Mouse (Mus musculus): ENCODE measurements around the gene Rpl37a. TPM values are rescaled to one million over a fixed set of nuclear protein-coding genes. Genes with fewer than 3 reads are reported as not detected.

The Rpl37a gene
- polyA plus RNA-seq (2012; rRNA removed) (1,744 and 1,768 TPM in 2 replicates), polyA plus RNA-seq (2014; fragmentation: Nextera tagmentation; extraction: Ambion mirVana) (2,152 and 2,315 TPM in 2 replicates)

DNA sequence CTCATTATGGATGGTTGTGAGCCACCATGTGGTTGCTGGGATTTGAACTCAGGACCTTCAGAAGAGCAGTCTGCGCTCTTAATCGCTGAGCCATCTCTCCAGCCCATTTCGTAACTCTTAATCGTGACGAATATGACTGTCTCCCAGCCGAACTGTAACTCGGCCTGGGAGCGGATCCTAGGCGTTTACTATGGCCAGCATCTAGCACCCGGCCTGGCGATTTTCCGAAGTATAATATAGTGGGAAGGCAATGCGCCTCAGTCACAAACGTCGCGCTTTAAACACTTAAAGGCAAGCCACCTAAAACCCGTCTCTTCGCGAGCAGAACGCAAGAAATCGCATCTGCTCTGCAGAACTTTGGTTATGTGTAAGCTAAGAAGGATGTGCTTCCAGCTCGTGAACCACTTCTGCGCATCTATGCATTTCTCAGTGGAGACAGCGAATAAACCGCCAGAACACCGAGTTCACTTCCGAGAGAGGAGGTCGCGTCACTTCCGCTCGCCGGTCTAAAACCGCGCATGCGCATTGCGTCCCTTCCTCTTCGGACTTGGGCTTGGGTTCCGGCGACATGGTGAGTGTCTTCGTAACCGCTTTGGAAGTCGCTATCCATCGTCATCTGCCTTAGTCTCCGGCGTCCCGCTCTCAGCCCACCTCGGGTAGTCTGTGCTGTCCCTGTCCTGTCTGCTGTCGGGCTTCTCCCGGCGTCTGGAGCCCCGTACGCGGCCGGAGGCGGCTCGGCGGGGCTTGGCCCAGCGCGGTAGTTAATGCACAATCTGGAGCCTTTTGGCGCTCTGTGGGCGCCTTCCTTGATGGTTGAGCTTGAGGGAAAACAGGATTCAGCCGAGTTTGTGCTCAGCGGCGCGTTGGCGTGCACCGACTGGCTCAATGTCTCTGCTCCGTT lies at the start of gene Rpl37a:
TSS of gene Rpl37a (plus strand) at position 538 of the 901 bp plus-strand sequence.
- H3K4me2 ChIP-seq (replicated peaks; ENCODE audit: low read depth, low read length, severe bottlenecking): peak within 1 kb of the TSS; percentile 75
- peak within 1 kb of the TSS; percentile 88 for H3K27ac ChIP-seq (replicated peaks; ENCODE audit: low read depth, low read length)
- peaks cover 39% of the 10 kb centered on the region for H3K36me3 ChIP-seq (ENCODE audit: control insufficient read depth, insufficient read depth, low read length)
- H3K9me3 ChIP-seq (ENCODE audit: control insufficient read depth, low read length): no peaks in the 10 kb centered on the region
- DNase-seq (ENCODE audit: low spot score): peak; percentile 98
- H3K4me1 ChIP-seq (ENCODE audit: control insufficient read depth, insufficient read depth, low read length): peaks cover 14% of the 10 kb centered on the region
- TF ChIP-seq POLR2A (IDR thresholded peaks at IDR 0.05; ENCODE audit: borderline replicate concordance, extremely low read depth, insufficient read depth, insufficient read length): peak; percentile 35; the same call in 1 of the 2 replicates
- peak; percentile 90 for ATAC-seq (ENCODE audit: low FRiP score, low read depth)
- WGBS: 4% methylated on average over 67 of the region's 68 CpGs
- peak within 1 kb of the TSS; percentile 91 for H3K9ac ChIP-seq (ENCODE audit: low read depth, low read length, severe bottlenecking)
- no peaks in the 10 kb centered on the region for H3K27me3 ChIP-seq (ENCODE audit: control insufficient read depth, insufficient read depth, low read length)
- peak within 1 kb of the TSS; percentile 75 for H3K4me3 ChIP-seq (replicated peaks; ENCODE audit: low read length)

DNA sequence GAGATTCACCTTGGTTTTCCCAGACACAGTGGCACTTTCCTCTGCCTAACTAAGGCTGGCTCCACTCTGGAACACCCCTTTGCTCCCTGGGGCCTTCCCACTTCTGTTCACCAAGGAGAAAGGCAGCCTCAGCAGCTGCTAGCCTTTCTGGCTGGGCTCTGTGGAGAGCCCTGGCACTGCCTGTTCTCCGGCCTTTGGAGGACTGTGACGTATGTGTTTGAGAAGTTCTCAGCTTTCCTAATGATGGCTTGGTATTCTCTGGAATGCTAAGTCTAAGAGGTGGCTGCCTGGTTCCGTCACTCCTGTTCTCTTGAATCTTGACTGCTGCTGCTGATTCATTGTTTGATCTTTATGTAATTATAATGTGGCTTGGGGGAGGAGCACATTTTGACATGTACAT lies 38.0 kb upstream of the Rpl37a start:
- WGBS: 47% methylated on average over 3 of the region's 3 CpGs
- peak; percentile 12 for DNase-seq (ENCODE audit: low spot score)
- Histone ChIP-seq H3K36me3 (ENCODE audit: control insufficient read depth, insufficient read depth, low read length) (no peaks in the 10 kb centered on the region), H3K4me2 (replicated peaks; ENCODE audit: low read depth, low read length, severe bottlenecking) (no peak overlapping the region), H3K27me3 (ENCODE audit: control insufficient read depth, insufficient read depth, low read length) (no peaks in the 10 kb centered on the region), H3K4me1 (ENCODE audit: control insufficient read depth, insufficient read depth, low read length) (no peaks in the 10 kb centered on the region), H3K27ac (replicated peaks; ENCODE audit: low read depth, low read length) (no peak overlapping the region), H3K4me3 (replicated peaks; ENCODE audit: low read length) (no peak overlapping the region), H3K9me3 (ENCODE audit: control insufficient read depth, low read length) (no peaks in the 10 kb centered on the region), H3K9ac (ENCODE audit: low read depth, low read length, severe bottlenecking) (no peak overlapping the region)
- no peak for TF ChIP-seq POLR2A (IDR thresholded peaks at IDR 0.05; ENCODE audit: borderline replicate concordance, extremely low read depth, insufficient read depth, insufficient read length)
- ATAC-seq (ENCODE audit: low FRiP score, low read depth): no peak

DNA sequence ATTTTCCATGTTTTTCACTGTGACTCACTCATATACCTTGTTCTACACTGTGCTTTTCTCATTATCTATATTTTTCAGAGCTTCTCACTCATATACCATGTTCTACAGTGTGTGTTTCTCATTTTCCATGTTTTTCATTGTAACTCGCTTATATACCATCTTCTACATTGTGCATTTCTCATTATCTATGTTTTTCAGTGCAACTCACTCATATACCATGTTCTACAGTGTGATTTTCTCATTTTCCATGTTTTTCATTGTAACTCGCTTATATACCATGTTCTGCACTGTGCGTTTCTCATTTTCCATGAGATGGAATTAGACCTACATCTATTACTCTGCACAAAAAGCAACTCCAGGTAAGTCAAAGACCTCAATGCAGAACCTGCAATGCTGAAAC lies 14.8 kb upstream of the Rpl37a start:
- no peaks in the 10 kb centered on the region for H3K27me3 ChIP-seq (ENCODE audit: control insufficient read depth, insufficient read depth, low read length)
- H3K9ac ChIP-seq (ENCODE audit: low read depth, low read length, severe bottlenecking): no peak overlapping the region
- H3K4me3 ChIP-seq (replicated peaks; ENCODE audit: low read length): no peak overlapping the region
- H3K4me1 ChIP-seq (ENCODE audit: control insufficient read depth, insufficient read depth, low read length): no peaks in the 10 kb centered on the region
- ATAC-seq (ENCODE audit: low FRiP score, low read depth) (no peak), DNase-seq (ENCODE audit: low spot score) (no peak)
- no peaks in the 10 kb centered on the region for H3K36me3 ChIP-seq (ENCODE audit: control insufficient read depth, insufficient read depth, low read length)
- no peak overlapping the region for H3K4me2 ChIP-seq (replicated peaks; ENCODE audit: low read depth, low read length, severe bottlenecking)
- no peaks in the 10 kb centered on the region for H3K9me3 ChIP-seq (ENCODE audit: control insufficient read depth, low read length)
- TF ChIP-seq POLR2A (IDR thresholded peaks at IDR 0.05; ENCODE audit: borderline replicate concordance, extremely low read depth, insufficient read depth, insufficient read length): no peak
- WGBS: 53% methylated on average over 3 of the region's 3 CpGs
- H3K27ac ChIP-seq (replicated peaks; ENCODE audit: low read depth, low read length): no peak overlapping the region

- 79% methylated on average over 4 of the region's 4 CpGs for WGBS
- H3K9me3 ChIP-seq (ENCODE audit: control insufficient read depth, low read length): no peaks in the 10 kb centered on the region
- H3K4me3 ChIP-seq (replicated peaks; ENCODE audit: low read length): no peak overlapping the region
- H3K27me3 ChIP-seq (ENCODE audit: control insufficient read depth, insufficient read depth, low read length): no peaks in the 10 kb centered on the region
- H3K27ac ChIP-seq (replicated peaks; ENCODE audit: low read depth, low read length): no peak overlapping the region
- H3K9ac ChIP-seq (ENCODE audit: low read depth, low read length, severe bottlenecking): no peak overlapping the region
- no peaks in the 10 kb centered on the region for H3K36me3 ChIP-seq (ENCODE audit: control insufficient read depth, insufficient read depth, low read length)
- DNase-seq (ENCODE audit: low spot score) (no peak), ATAC-seq (ENCODE audit: low FRiP score, low read depth) (no peak)
- H3K4me2 ChIP-seq (replicated peaks; ENCODE audit: low read depth, low read length, severe bottlenecking): no peak overlapping the region
- no peak for TF ChIP-seq POLR2A (IDR thresholded peaks at IDR 0.05; ENCODE audit: borderline replicate concordance, extremely low read depth, insufficient read depth, insufficient read length)
- H3K4me1 ChIP-seq (ENCODE audit: control insufficient read depth, insufficient read depth, low read length): no peaks in the 10 kb centered on the region
Observed at GRCm38 (mm10) chr1:72698651-72699050, 12.4 kb upstream of the Rpl37a start.

DNA sequence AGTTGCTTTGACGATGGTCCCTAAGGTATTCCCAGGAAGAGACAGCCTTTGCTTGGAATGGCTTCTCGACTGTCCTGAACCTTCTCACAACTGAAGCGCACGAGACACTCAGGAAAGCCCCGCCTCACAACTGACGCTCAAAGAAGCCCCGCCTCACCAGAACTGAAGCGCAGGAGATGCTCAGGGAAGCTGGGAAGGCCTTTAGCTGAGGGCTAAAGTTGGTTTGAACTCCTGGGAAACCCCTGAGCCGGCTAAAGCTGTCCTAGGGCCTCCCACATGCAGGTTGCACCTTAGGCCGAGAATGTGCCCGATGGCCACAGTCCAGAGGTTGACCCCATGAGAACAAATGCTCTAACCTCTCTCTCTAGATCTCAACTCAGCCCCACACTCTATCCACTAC lies 10.6 kb upstream of the Rpl37a start, which contains the start of gene Ankar:
TSS of gene Ankar (minus strand) at position 101 of the 400 bp plus-strand sequence.
- no peak within 1 kb of the TSS for H3K9ac ChIP-seq (ENCODE audit: low read depth, low read length, severe bottlenecking)
- no peaks in the 10 kb centered on the region for H3K9me3 ChIP-seq (ENCODE audit: control insufficient read depth, low read length)
- no peak for TF ChIP-seq POLR2A (IDR thresholded peaks at IDR 0.05; ENCODE audit: borderline replicate concordance, extremely low read depth, insufficient read depth, insufficient read length)
- H3K4me1 ChIP-seq (ENCODE audit: control insufficient read depth, insufficient read depth, low read length): no peaks in the 10 kb centered on the region
- no peaks in the 10 kb centered on the region for H3K36me3 ChIP-seq (ENCODE audit: control insufficient read depth, insufficient read depth, low read length)
- 78% methylated on average over 11 of the region's 11 CpGs for WGBS
- H3K27me3 ChIP-seq (ENCODE audit: control insufficient read depth, insufficient read depth, low read length): no peaks in the 10 kb centered on the region
- no peak within 1 kb of the TSS for H3K27ac ChIP-seq (replicated peaks; ENCODE audit: low read depth, low read length)
- no peak within 1 kb of the TSS for H3K4me3 ChIP-seq (replicated peaks; ENCODE audit: low read length)
- H3K4me2 ChIP-seq (replicated peaks; ENCODE audit: low read depth, low read length, severe bottlenecking): no peak within 1 kb of the TSS
- no peak for ATAC-seq (ENCODE audit: low FRiP score, low read depth)
- DNase-seq (ENCODE audit: low spot score): no peak

All from limb, embryonic 14.5 days (tissue).